Mouse (Mus musculus): ENCODE results near the gene Zglp1. TPM values are rescaled to one million over a fixed set of nuclear protein-coding genes. Genes with fewer than 3 reads are reported as not detected.

Gene Zglp1
- polyA plus RNA-seq (2014; fragmentation: Illumina TruSeq; extraction: RNeasy Lipid Tissue Mini Kit (QIAGEN cat#74804); ENCODE audit: low read depth, low replicate concordance) = not detected

DNA sequence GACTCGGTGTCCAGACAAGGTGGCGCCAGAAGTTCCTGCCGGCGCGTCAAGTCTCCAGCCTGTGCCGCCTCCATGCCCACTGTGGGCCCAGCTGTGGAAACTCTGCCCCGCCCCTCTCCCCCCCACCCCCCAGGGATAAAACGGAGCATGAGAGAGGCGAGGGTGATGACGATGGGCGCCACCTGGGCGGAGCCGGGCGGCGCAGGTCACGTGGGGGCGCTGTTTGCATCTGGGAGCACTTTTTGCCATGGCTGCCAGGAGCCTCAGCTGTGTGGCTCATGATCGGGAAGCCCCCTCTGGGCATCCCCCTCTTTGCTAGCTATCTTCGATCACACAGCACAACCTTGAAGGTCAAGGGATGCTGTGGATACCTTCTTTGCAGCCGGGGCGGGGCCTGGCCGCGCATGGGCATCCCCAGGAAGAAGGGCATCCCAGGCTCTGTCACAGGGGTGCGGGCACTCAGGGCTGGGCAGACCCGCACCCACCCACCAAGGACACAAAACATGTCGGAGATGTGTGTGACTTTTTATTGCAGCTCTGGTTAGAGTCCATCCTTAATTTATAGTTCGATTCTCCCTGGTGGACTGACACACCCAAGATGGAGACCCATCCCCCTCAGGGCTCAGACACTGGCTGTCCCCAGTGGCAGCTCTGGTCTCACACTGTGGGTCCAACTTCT is at the start of gene Zglp1:
Gene Zglp1, minus strand, starts transcription at position 88 of the 679 bp plus-strand sequence.

GRCm38 (mm10) chr9:21091707-21092320 is 24.9 kb upstream of the Zglp1 start, which contains the start of the genes Gm38431 and Raver1:
Gene Gm38431 (minus strand): TSS chr9:21091997.
Gene Raver1 (minus strand): TSS chr9:21092008.

GRCm38 (mm10) chr9:21073044-21073840 is 6.3 kb upstream of the Zglp1 start, which contains the start of the genes Gm49373 and Fdx1l:
Gene Gm49373 (minus strand): TSS chr9:21073096.
Gene Fdx1l (minus strand): TSS chr9:21073614.

GRCm38 (mm10) chr9:21031896-21032351 is 35.0 kb downstream of the Zglp1 start, which contains the start of gene Icam5:
Gene Icam5 (plus strand): TSS chr9:21032073.

GRCm38 (mm10) chr9:21029291-21030054 is 37.4 kb downstream of the Zglp1 start, which contains the start of gene Icam4:
Gene Icam4 (plus strand): TSS chr9:21029373.

DNA sequence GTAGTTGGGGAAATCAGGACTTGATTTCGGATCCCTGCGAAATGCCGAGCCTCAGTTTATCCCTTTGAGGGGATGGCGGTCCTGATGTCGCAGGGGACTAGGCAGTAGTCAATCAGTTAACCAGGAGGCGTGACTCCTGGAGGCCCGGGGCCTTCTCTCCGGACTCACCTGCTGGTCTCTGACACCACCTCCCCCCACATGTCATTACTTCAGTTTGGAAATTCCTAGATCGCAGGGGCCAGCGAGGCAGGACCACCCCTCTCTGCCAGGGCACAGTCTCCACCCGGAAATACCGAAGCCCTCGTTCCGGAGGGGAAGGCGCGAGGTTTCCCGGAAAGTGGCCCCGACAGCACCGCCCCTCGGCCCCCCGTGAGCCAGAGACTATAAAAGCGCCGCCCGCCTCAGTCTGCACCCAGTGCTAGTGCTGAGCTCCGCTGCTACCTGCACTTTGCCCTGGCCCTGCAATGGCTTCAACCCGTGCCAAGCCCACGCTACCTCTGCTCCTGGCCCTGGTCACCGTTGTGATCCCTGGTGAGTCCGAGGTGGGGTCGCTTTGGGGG is 51.2 kb downstream of the Zglp1 start, which contains the start of gene Icam1:
Gene Icam1, plus strand, starts transcription at position 415 of the 560 bp plus-strand sequence.

Other genes starting within 250 kb of the Zglp1 start
- gene Rdh8, start 248.6 kb downstream of the Zglp1 start, polyA plus RNA-seq (2014; fragmentation: Illumina TruSeq; extraction: RNeasy Lipid Tissue Mini Kit (QIAGEN cat#74804); ENCODE audit: low read depth, low replicate concordance) = not detected
- 49.7 TPM for gene A230050P20Rik, start 198.5 kb downstream of the Zglp1 start, polyA plus RNA-seq (2014; fragmentation: Illumina TruSeq; extraction: RNeasy Lipid Tissue Mini Kit (QIAGEN cat#74804); ENCODE audit: low read depth, low replicate concordance)
- gene Angptl6, start 187.4 kb downstream of the Zglp1 start, polyA plus RNA-seq (2014; fragmentation: Illumina TruSeq; extraction: RNeasy Lipid Tissue Mini Kit (QIAGEN cat#74804); ENCODE audit: low read depth, low replicate concordance) = 2.5 TPM
- gene Ppan, start 178.9 kb downstream of the Zglp1 start, polyA plus RNA-seq (2014; fragmentation: Illumina TruSeq; extraction: RNeasy Lipid Tissue Mini Kit (QIAGEN cat#74804); ENCODE audit: low read depth, low replicate concordance) = 19.4 TPM
- gene Eif3g, start 168.5 kb downstream of the Zglp1 start, polyA plus RNA-seq (2014; fragmentation: Illumina TruSeq; extraction: RNeasy Lipid Tissue Mini Kit (QIAGEN cat#74804); ENCODE audit: low read depth, low replicate concordance) = 137 TPM
- gene Dnmt1, start 107.2 kb downstream of the Zglp1 start, polyA plus RNA-seq (2014; fragmentation: Illumina TruSeq; extraction: RNeasy Lipid Tissue Mini Kit (QIAGEN cat#74804); ENCODE audit: low read depth, low replicate concordance) = 16.9 TPM
- gene S1pr2, start 90.3 kb downstream of the Zglp1 start, polyA plus RNA-seq (2014; fragmentation: Illumina TruSeq; extraction: RNeasy Lipid Tissue Mini Kit (QIAGEN cat#74804); ENCODE audit: low read depth, low replicate concordance) = 2.8 TPM
- 49.4 TPM for gene Mrpl4, start 64.4 kb downstream of the Zglp1 start, polyA plus RNA-seq (2014; fragmentation: Illumina TruSeq; extraction: RNeasy Lipid Tissue Mini Kit (QIAGEN cat#74804); ENCODE audit: low read depth, low replicate concordance)
- gene Icam1, start 51.1 kb downstream of the Zglp1 start, polyA plus RNA-seq (2014; fragmentation: Illumina TruSeq; extraction: RNeasy Lipid Tissue Mini Kit (QIAGEN cat#74804); ENCODE audit: low read depth, low replicate concordance) = 14.0 TPM
- 0.32 TPM for gene Icam4, start 37.7 kb downstream of the Zglp1 start, polyA plus RNA-seq (2014; fragmentation: Illumina TruSeq; extraction: RNeasy Lipid Tissue Mini Kit (QIAGEN cat#74804); ENCODE audit: low read depth, low replicate concordance)
- not detected for gene Icam5, start 35.0 kb downstream of the Zglp1 start, polyA plus RNA-seq (2014; fragmentation: Illumina TruSeq; extraction: RNeasy Lipid Tissue Mini Kit (QIAGEN cat#74804); ENCODE audit: low read depth, low replicate concordance)
- gene Gm49373, start 6.0 kb upstream of the Zglp1 start, polyA plus RNA-seq (2014; fragmentation: Illumina TruSeq; extraction: RNeasy Lipid Tissue Mini Kit (QIAGEN cat#74804); ENCODE audit: low read depth, low replicate concordance) = not detected
- 38.2 TPM for gene Fdx1l, start 6.5 kb upstream of the Zglp1 start, polyA plus RNA-seq (2014; fragmentation: Illumina TruSeq; extraction: RNeasy Lipid Tissue Mini Kit (QIAGEN cat#74804); ENCODE audit: low read depth, low replicate concordance)
- gene Gm38431, start 24.9 kb upstream of the Zglp1 start, polyA plus RNA-seq (2014; fragmentation: Illumina TruSeq; extraction: RNeasy Lipid Tissue Mini Kit (QIAGEN cat#74804); ENCODE audit: low read depth, low replicate concordance) = 1.4 TPM
- gene Raver1, start 24.9 kb upstream of the Zglp1 start, polyA plus RNA-seq (2014; fragmentation: Illumina TruSeq; extraction: RNeasy Lipid Tissue Mini Kit (QIAGEN cat#74804); ENCODE audit: low read depth, low replicate concordance) = 32.1 TPM
- 17.2 TPM for gene Tyk2, start 64.2 kb upstream of the Zglp1 start, polyA plus RNA-seq (2014; fragmentation: Illumina TruSeq; extraction: RNeasy Lipid Tissue Mini Kit (QIAGEN cat#74804); ENCODE audit: low read depth, low replicate concordance)
- gene Cdc37, start 82.9 kb upstream of the Zglp1 start, polyA plus RNA-seq (2014; fragmentation: Illumina TruSeq; extraction: RNeasy Lipid Tissue Mini Kit (QIAGEN cat#74804); ENCODE audit: low read depth, low replicate concordance) = 120 TPM
- gene Pde4a, start 98.6 kb upstream of the Zglp1 start, polyA plus RNA-seq (2014; fragmentation: Illumina TruSeq; extraction: RNeasy Lipid Tissue Mini Kit (QIAGEN cat#74804); ENCODE audit: low read depth, low replicate concordance) = 16.0 TPM
- gene Keap1, start 172.3 kb upstream of the Zglp1 start, polyA plus RNA-seq (2014; fragmentation: Illumina TruSeq; extraction: RNeasy Lipid Tissue Mini Kit (QIAGEN cat#74804); ENCODE audit: low read depth, low replicate concordance) = 33.5 TPM
- not detected for gene S1pr5, start 181.3 kb upstream of the Zglp1 start, polyA plus RNA-seq (2014; fragmentation: Illumina TruSeq; extraction: RNeasy Lipid Tissue Mini Kit (QIAGEN cat#74804); ENCODE audit: low read depth, low replicate concordance)
- gene Atg4d, start 198.2 kb upstream of the Zglp1 start, polyA plus RNA-seq (2014; fragmentation: Illumina TruSeq; extraction: RNeasy Lipid Tissue Mini Kit (QIAGEN cat#74804); ENCODE audit: low read depth, low replicate concordance) = 18.9 TPM
- gene Kri1, start 220.9 kb upstream of the Zglp1 start, polyA plus RNA-seq (2014; fragmentation: Illumina TruSeq; extraction: RNeasy Lipid Tissue Mini Kit (QIAGEN cat#74804); ENCODE audit: low read depth, low replicate concordance) = 30.1 TPM
- 13.7 TPM for gene Cdkn2d, start 224.3 kb upstream of the Zglp1 start, polyA plus RNA-seq (2014; fragmentation: Illumina TruSeq; extraction: RNeasy Lipid Tissue Mini Kit (QIAGEN cat#74804); ENCODE audit: low read depth, low replicate concordance)
- gene Ap1m2, start 245.2 kb upstream of the Zglp1 start, polyA plus RNA-seq (2014; fragmentation: Illumina TruSeq; extraction: RNeasy Lipid Tissue Mini Kit (QIAGEN cat#74804); ENCODE audit: low read depth, low replicate concordance) = 73.5 TPM